Mouse (Mus musculus): ENCODE data around the gene Gm21440. TPM values are rescaled to one million over a fixed set of nuclear protein-coding genes. Genes with fewer than 3 reads are reported as not detected.
"Not testable (repeated sequence)": the region's sequence is repeated elsewhere in the genome, so short reads cannot be mapped to it uniquely, and the experiment has no call there.

Gene Gm21440
- polyA plus RNA-seq (2012; rRNA removed) = not detected in 2 replicates

DNA sequence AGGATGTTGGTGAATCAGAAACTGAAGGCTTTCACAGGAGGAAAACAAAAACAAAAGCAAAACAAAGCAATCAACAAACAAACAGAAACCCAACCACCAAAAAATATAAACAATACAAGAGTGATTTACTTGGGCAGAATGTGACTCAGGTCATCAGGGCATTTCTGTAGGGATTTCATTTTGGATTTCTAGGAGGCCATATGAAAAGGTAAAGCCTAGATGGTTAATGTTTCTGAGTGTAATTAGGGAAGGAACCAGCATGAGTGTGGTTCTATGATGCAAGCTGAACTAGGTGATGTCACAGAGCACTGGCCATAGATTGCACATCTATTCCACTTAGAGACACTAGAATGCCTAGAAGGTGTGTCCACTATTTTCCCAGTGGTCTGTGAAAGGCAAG, at the start of gene Gm21440, which contains the start of gene Gm21454:
Gene Gm21440 (plus strand): TSS at position 301 of the 400 bp plus-strand sequence.
Gene Gm21454 (plus strand): TSS at position 352 of the 400 bp plus-strand sequence.
- not testable (repeated sequence) for H3K27ac ChIP-seq (ENCODE audit: control insufficient read depth, insufficient read depth, low read length); H3K27me3 ChIP-seq (ENCODE audit: control insufficient read depth, insufficient read depth, low read length); DNase-seq; H3K36me3 ChIP-seq (ENCODE audit: control insufficient read depth, insufficient read depth, low read length); H3K4me1 ChIP-seq (replicated peaks; ENCODE audit: control insufficient read depth, insufficient read depth, low read length); H3K4me3 ChIP-seq (ENCODE audit: control insufficient read depth, insufficient read depth, low read length)

DNA sequence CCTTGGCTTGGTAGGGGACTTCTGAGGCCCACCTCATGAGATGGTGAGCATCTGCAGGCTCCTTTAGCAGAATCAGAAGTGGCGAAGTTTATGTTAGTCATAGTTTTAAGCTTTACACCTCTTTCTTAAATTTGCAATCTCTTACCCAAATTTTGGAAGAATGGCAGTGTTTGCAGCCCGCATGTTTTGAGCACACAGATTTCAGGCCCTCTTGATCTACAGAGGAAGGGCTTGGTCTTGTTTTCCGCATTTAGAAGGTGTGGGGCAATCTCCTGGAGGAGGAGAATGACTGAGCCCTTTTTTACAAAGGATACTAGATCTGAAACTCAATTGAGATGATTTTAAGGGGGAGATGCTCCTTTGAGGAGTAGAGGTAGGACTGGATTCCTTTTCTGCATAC, 28.4 kb upstream of the Gm21440 start, which contains the start of gene Gm21828:
Gene Gm21828 (minus strand): TSS at position 101 of the 400 bp plus-strand sequence.
- not testable (repeated sequence) for H3K27me3 ChIP-seq (ENCODE audit: control insufficient read depth, insufficient read depth, low read length); H3K27ac ChIP-seq (ENCODE audit: control insufficient read depth, insufficient read depth, low read length); H3K4me3 ChIP-seq (ENCODE audit: control insufficient read depth, insufficient read depth, low read length); DNase-seq; H3K36me3 ChIP-seq (ENCODE audit: control insufficient read depth, insufficient read depth, low read length); H3K4me1 ChIP-seq (replicated peaks; ENCODE audit: control insufficient read depth, insufficient read depth, low read length)
- no CpG with 5 or more reads among the region's 3 CpGs for WGBS

Other genes with a start within 250 kb of the Gm21440 start
- not detected in 2 replicates for gene Gm20807, start 209.5 kb upstream of the Gm21440 start, polyA plus RNA-seq (2012; rRNA removed)
- not detected in 2 replicates for gene Gm21891, start 118.9 kb upstream of the Gm21440 start, polyA plus RNA-seq (2012; rRNA removed)
- not detected in 2 replicates for gene Gm21425, start 90.4 kb upstream of the Gm21440 start, polyA plus RNA-seq (2012; rRNA removed)
- not detected in 2 replicates for gene Gm21828, start 28.5 kb upstream of the Gm21440 start, polyA plus RNA-seq (2012; rRNA removed)
- gene Gm21454, start 51 bp downstream of the Gm21440 start, polyA plus RNA-seq (2012; rRNA removed) = not detected in 2 replicates
- not detected in 2 replicates for gene Gm21725, start 96.7 kb downstream of the Gm21440 start, polyA plus RNA-seq (2012; rRNA removed)
- not detected in 2 replicates for gene Gm21866, start 213.2 kb downstream of the Gm21440 start, polyA plus RNA-seq (2012; rRNA removed)
- gene Gm20773, start 241.6 kb downstream of the Gm21440 start, polyA plus RNA-seq (2012; rRNA removed) = not detected in 2 replicates

Data from thymus, adult 2 months (tissue).